Mouse (Mus musculus) forebrain, postnatal 0 days (tissue): Measurements from ENCODE around the gene Trim37. TPM values are rescaled to one million over a fixed set of nuclear protein-coding genes. Genes with fewer than 3 reads are reported as not detected.

Experiments
- ATAC-seq: fragments of 200-750 bp; cut with Nextera tagmentation; 2 replicates; pipeline ENCODE4 v1.8.0; 2017; ENCODE audit warnings: mild to moderate bottlenecking, moderate library complexity
- DNase-seq: peaks from one replicate; pipeline ENCODE4 v3.0.0-alpha.2; 2015
- H3K27ac ChIP-seq: fragments of 300-500 bp; sonication (generic); 2 replicates; pipeline ENCODE4 v1.5.1; 2014; ENCODE audit warnings: low read depth, mild to moderate bottlenecking, antibody characterized with exemption, low read length, moderate library complexity, mixed read lengths
- H3K27me3 ChIP-seq: fragments of 300-500 bp; sonication (generic); 2 replicates; pipeline ENCODE4 v1.6.1; 2014; ENCODE audit warnings: mild to moderate bottlenecking, low read length, mixed read lengths; ENCODE audit not compliant: insufficient read depth
- H3K36me3 ChIP-seq: fragments of 300-500 bp; sonication (generic); 2 replicates; pipeline ENCODE4 v1.6.1; 2014; ENCODE audit warnings: mild to moderate bottlenecking, moderate library complexity; ENCODE audit not compliant: insufficient read depth
- H3K4me1 ChIP-seq: fragments of 300-500 bp; sonication (generic); 2 replicates; pipeline ENCODE4 v1.6.1; 2014; ENCODE audit warnings: antibody characterized with exemption; ENCODE audit not compliant: insufficient read depth
- H3K4me2 ChIP-seq: fragments of 300-500 bp; sonication (generic); 2 replicates; pipeline ENCODE4 v1.6.1; 2014; ENCODE audit warnings: low read depth, mild to moderate bottlenecking, moderate library complexity
- H3K4me3 ChIP-seq: fragments of 300-500 bp; sonication (generic); 2 replicates; pipeline ENCODE4 v1.5.1; 2014; ENCODE audit warnings: low read depth, low read length, mixed read lengths
- H3K9ac ChIP-seq: fragments of 300-500 bp; sonication (generic); 2 replicates; pipeline ENCODE4 v1.6.1; 2014; ENCODE audit warnings: mild to moderate bottlenecking
- H3K9me3 ChIP-seq: fragments of 300-500 bp; sonication (generic); 2 replicates; pipeline ENCODE4 v1.6.1; 2016; ENCODE audit warnings: low read length
- CTCF ChIP-seq: sonication (generic); IDR thresholded peaks from 2 replicates; pipeline ENCODE4 v1.5.1; 2016; ENCODE audit warnings: antibody characterized with exemption, control low read depth, low read depth
- WGBS: fragments of 180-500 bp; shearing (Covaris S2); extraction: QIAGEN DNeasy Blood & Tissue Kit; methylation state at CpG from one replicate; pipeline ENCODE4 v1.1.7; 2014; 5-methylcytosine and 5-hydroxymethylcytosine counted together
- polyA plus RNA-seq: library from polyadenylated mRNA; unstranded; fragments of >200 nt; fragmentation: Nextera tagmentation; extraction: Ambion mirVana; gene quantifications from 2 replicates; pipeline ENCODE4 v1.2.1, GENCODE M21; 2015
- total RNA-seq: library from RNA; depleted of rRNA; stranded (reverse); fragments of >200 nt; gene quantifications from 2 replicates; pipeline ENCODE4 v1.2.3, GENCODE M21; 2014

Gene Trim37
- total and polyA plus RNA-seq, 2 experiments from 2014 or later = 68.7 to 139 TPM

- WGBS = 88% methylated on average over 4 of the region's 4 CpGs
- Histone ChIP-seq H3K9ac (no peak overlapping the region), H3K4me2 (no peak overlapping the region), H3K9me3 (no peaks in the 10 kb centered on the region), H3K27me3 (no peaks in the 10 kb centered on the region), H3K27ac (no peak overlapping the region), H3K4me1 (no peaks in the 10 kb centered on the region), H3K4me3 (no peak overlapping the region), H3K36me3 (peaks cover 19% of the 10 kb centered on the region; the same call in 1 of the 2 replicates)
- DNase-seq (no peak), ATAC-seq (no peak)
- no peak for TF ChIP-seq CTCF
Observed at GRCm38 (mm10) chr11:87136233-87136632, 9.4 kb downstream of the Trim37 start.

GRCm38 (mm10) chr11:87158012-87158411 lies 31.1 kb downstream of the Trim37 start:
- Histone ChIP-seq H3K9ac (no peak overlapping the region), H3K4me3 (no peak overlapping the region), H3K4me2 (no peak overlapping the region), H3K27me3 (no peaks in the 10 kb centered on the region), H3K4me1 (no peaks in the 10 kb centered on the region), H3K9me3 (no peaks in the 10 kb centered on the region), H3K27ac (no peak overlapping the region), H3K36me3 (peaks cover 25% of the 10 kb centered on the region)
- DNase-seq (no peak), ATAC-seq (no peak)
- WGBS = 94% methylated on average over 2 of the region's 2 CpGs
- no peak for TF ChIP-seq CTCF

- DNase-seq (no peak), ATAC-seq (no peak)
- H3K27me3 ChIP-seq = no peaks in the 10 kb centered on the region
- no peak overlapping the region for H3K4me3 ChIP-seq
- WGBS = 93% methylated on average over 4 of the region's 4 CpGs
- H3K9me3 ChIP-seq = no peaks in the 10 kb centered on the region
- TF ChIP-seq CTCF = no peak
- H3K36me3 ChIP-seq = peaks cover 39% of the 10 kb centered on the region
- H3K9ac ChIP-seq = no peak overlapping the region
- H3K27ac ChIP-seq = no peak overlapping the region
- H3K4me1 ChIP-seq = no peaks in the 10 kb centered on the region
- no peak overlapping the region for H3K4me2 ChIP-seq
Observed at GRCm38 (mm10) chr11:87162687-87163086, 35.8 kb downstream of the Trim37 start.

GRCm38 (mm10) chr11:87163751-87164150 lies 36.9 kb downstream of the Trim37 start:
- H3K9me3 ChIP-seq = no peaks in the 10 kb centered on the region
- H3K27ac ChIP-seq = no peak overlapping the region
- no peaks in the 10 kb centered on the region for H3K27me3 ChIP-seq
- no peak overlapping the region for H3K4me3 ChIP-seq
- ATAC-seq = no peak
- H3K4me1 ChIP-seq = no peaks in the 10 kb centered on the region
- no peak overlapping the region for H3K4me2 ChIP-seq
- TF ChIP-seq CTCF = no peak
- H3K9ac ChIP-seq = no peak overlapping the region
- peaks cover 43% of the 10 kb centered on the region for H3K36me3 ChIP-seq
- no peak for DNase-seq

GRCm38 (mm10) chr11:87173625-87174024 lies 46.7 kb downstream of the Trim37 start:
- H3K4me3 ChIP-seq = no peak overlapping the region
- TF ChIP-seq CTCF = no peak
- WGBS = 84% methylated on average over 5 of the region's 5 CpGs

GRCm38 (mm10) chr11:87175031-87175430 lies 48.2 kb downstream of the Trim37 start:
- ATAC-seq = no peak
- WGBS = 99% methylated on average over 4 of the region's 4 CpGs

More at GRCm38 (mm10) chr11:87173625-87174024, 46.7 kb downstream of the Trim37 start:
- no peak for DNase-seq
- no peak for ATAC-seq
- Histone ChIP-seq H3K9ac (no peak overlapping the region), H3K4me1 (no peaks in the 10 kb centered on the region), H3K27me3 (no peaks in the 10 kb centered on the region), H3K36me3 (peaks cover 28% of the 10 kb centered on the region), H3K9me3 (no peaks in the 10 kb centered on the region), H3K4me2 (no peak overlapping the region), H3K27ac (no peak overlapping the region)

GRCm38 (mm10) chr11:87212313-87212712 lies 85.4 kb downstream of the Trim37 start:
- no peak for DNase-seq
- Histone ChIP-seq H3K4me3 (no peak overlapping the region), H3K36me3 (peaks cover 20% of the 10 kb centered on the region), H3K9ac (no peak overlapping the region), H3K27me3 (no peaks in the 10 kb centered on the region), H3K4me1 (no peaks in the 10 kb centered on the region), H3K4me2 (no peak overlapping the region), H3K9me3 (no peaks in the 10 kb centered on the region), H3K27ac (no peak overlapping the region)
- no peak for TF ChIP-seq CTCF
- 84% methylated on average over 5 of the region's 5 CpGs for WGBS
- no peak for ATAC-seq

More at GRCm38 (mm10) chr11:87175031-87175430, 48.2 kb downstream of the Trim37 start:
- H3K9me3 ChIP-seq = no peaks in the 10 kb centered on the region
- DNase-seq = no peak
- no peak overlapping the region for H3K4me3 ChIP-seq
- H3K4me1 ChIP-seq = no peaks in the 10 kb centered on the region
- TF ChIP-seq CTCF = no peak
- no peak overlapping the region for H3K27ac ChIP-seq
- no peak overlapping the region for H3K9ac ChIP-seq
- peaks cover 26% of the 10 kb centered on the region for H3K36me3 ChIP-seq
- H3K4me2 ChIP-seq = no peak overlapping the region
- no peaks in the 10 kb centered on the region for H3K27me3 ChIP-seq

GRCm38 (mm10) chr11:87222686-87223085 lies 95.8 kb downstream of the Trim37 start:
- DNase-seq = no peak
- WGBS = 87% methylated on average over 3 of the region's 3 CpGs
- no peak for TF ChIP-seq CTCF
- H3K4me3 ChIP-seq = no peak overlapping the region
- H3K4me2 ChIP-seq = no peak overlapping the region
- no peaks in the 10 kb centered on the region for H3K9me3 ChIP-seq
- no peaks in the 10 kb centered on the region for H3K4me1 ChIP-seq
- no peaks in the 10 kb centered on the region for H3K27me3 ChIP-seq
- H3K36me3 ChIP-seq = peaks cover 18% of the 10 kb centered on the region
- H3K27ac ChIP-seq = no peak overlapping the region
- H3K9ac ChIP-seq = no peak overlapping the region
- ATAC-seq = no peak
